Mouse (Mus musculus) limb, embryonic 12.5 days (tissue): ENCODE results near the gene Myo15b. TPM values are rescaled to one million over a fixed set of nuclear protein-coding genes. Genes with fewer than 3 reads are reported as not detected.

Experiments
- ATAC-seq: fragments of 200-750 bp; cut with Nextera tagmentation; 2 replicates; pipeline ENCODE4 v1.8.0; 2017; ENCODE audit warnings: low read depth, moderate TSS enrichment; ENCODE audit not compliant: insufficient number of reproducible peaks, insufficient read depth, low FRiP score, low TSS enrichment
- H3K27ac ChIP-seq: fragments of 300-500 bp; sonication (generic); 2 replicates; pipeline ENCODE4 v1.5.1; 2016; ENCODE audit warnings: mild to moderate bottlenecking, moderate library complexity
- H3K27me3 ChIP-seq: fragments of 300-500 bp; sonication (generic); 2 replicates; pipeline ENCODE4 v1.6.1; 2016; ENCODE audit warnings: mild to moderate bottlenecking, moderate library complexity
- H3K36me3 ChIP-seq: fragments of 300-500 bp; sonication (generic); 2 replicates; pipeline ENCODE4 v1.6.1; 2016; ENCODE audit warnings: mild to moderate bottlenecking, moderate library complexity
- H3K4me1 ChIP-seq: fragments of 300-500 bp; sonication (generic); replicated peaks from 2 replicates; pipeline ENCODE4 v1.6.1; 2016
- H3K4me2 ChIP-seq: fragments of 300-500 bp; sonication (generic); 2 replicates; pipeline ENCODE4 v1.6.1; 2016; ENCODE audit warnings: mild to moderate bottlenecking, moderate library complexity
- H3K4me3 ChIP-seq: fragments of 300-500 bp; sonication (generic); replicated peaks from 2 replicates; pipeline ENCODE4 v1.5.1; 2016; ENCODE audit warnings: mild to moderate bottlenecking
- H3K9ac ChIP-seq: fragments of 300-500 bp; sonication (generic); replicated peaks from 2 replicates; pipeline ENCODE4 v1.6.1; 2016; ENCODE audit warnings: mild to moderate bottlenecking, moderate library complexity
- H3K9me3 ChIP-seq: fragments of 300-500 bp; sonication (generic); 2 replicates; pipeline ENCODE4 v1.6.1; 2016; ENCODE audit warnings: mild to moderate bottlenecking, moderate library complexity
- WGBS: fragments of 180-500 bp; shearing (Covaris S2); methylation state at CpG from one replicate; pipeline ENCODE4 v1.1.7; 2016; 5-methylcytosine and 5-hydroxymethylcytosine counted together
- polyA plus RNA-seq: library from polyadenylated mRNA; unstranded; fragments of >200 nt; fragmentation: Nextera tagmentation; extraction: Ambion mirVana; gene quantifications from 2 replicates; pipeline ENCODE4 v1.2.1, GENCODE M21; 2016

Myo15b gene
- polyA plus RNA-seq, 1 experiment from 2014 or later: not detected

- no peak overlapping the region for H3K4me3 ChIP-seq
- H3K27me3 ChIP-seq: 0 out of 2 replicates have a peak, but pooled peaks cover 5% of the 10 kb centered on the region
- WGBS: 92% methylated on average over 3 of the region's 3 CpGs
- no peak overlapping the region for H3K27ac ChIP-seq
- H3K9me3 ChIP-seq: no peaks in the 10 kb centered on the region
- no peaks in the 10 kb centered on the region for H3K4me1 ChIP-seq
- ATAC-seq: no peak
- no peaks in the 10 kb centered on the region for H3K36me3 ChIP-seq
- no peak overlapping the region for H3K9ac ChIP-seq
- H3K4me2 ChIP-seq: no peak overlapping the region
These were observed 17.7 kb downstream of the Myo15b start for GRCm38 (mm10) chr11:115875935-115876334.

GRCm38 (mm10) chr11:115876438-115876837 is 18.2 kb downstream of the Myo15b start:
- Histone ChIP-seq H3K4me1 (no peaks in the 10 kb centered on the region), H3K4me3 (no peak overlapping the region), H3K27ac (no peak overlapping the region), H3K9ac (no peak overlapping the region), H3K4me2 (no peak overlapping the region), H3K27me3 (peaks cover 6% of the 10 kb centered on the region; the same call in 1 of the 2 replicates), H3K9me3 (no peaks in the 10 kb centered on the region), H3K36me3 (no peaks in the 10 kb centered on the region)
- 72% methylated on average over 5 of the region's 5 CpGs for WGBS
- ATAC-seq: no peak

- Histone ChIP-seq H3K4me1 (no peaks in the 10 kb centered on the region), H3K4me3 (no peak overlapping the region), H3K27ac (no peak overlapping the region), H3K27me3 (peaks cover 14% of the 10 kb centered on the region), H3K4me2 (no peak overlapping the region), H3K9ac (no peak overlapping the region), H3K9me3 (no peaks in the 10 kb centered on the region), H3K36me3 (no peaks in the 10 kb centered on the region)
- no peak for ATAC-seq
- 58% methylated on average over 6 of the region's 6 CpGs for WGBS
These were observed 19.1 kb downstream of the Myo15b start for GRCm38 (mm10) chr11:115877174-115877755.

- Histone ChIP-seq H3K4me2 (no peak overlapping the region), H3K4me3 (no peak overlapping the region), H3K9ac (no peak overlapping the region), H3K9me3 (no peaks in the 10 kb centered on the region), H3K36me3 (no peaks in the 10 kb centered on the region), H3K4me1 (no peaks in the 10 kb centered on the region), H3K27me3 (peaks cover 22% of the 10 kb centered on the region), H3K27ac (no peak overlapping the region)
- no peak for ATAC-seq
- WGBS: 76% methylated on average over 8 of the region's 8 CpGs
These were observed 19.9 kb downstream of the Myo15b start for GRCm38 (mm10) chr11:115878071-115878470.

GRCm38 (mm10) chr11:115881002-115881401 is 22.8 kb downstream of the Myo15b start:
- Histone ChIP-seq H3K27me3 (peaks cover 36% of the 10 kb centered on the region), H3K27ac (no peak overlapping the region), H3K9ac (no peak overlapping the region), H3K9me3 (no peaks in the 10 kb centered on the region), H3K4me2 (no peak overlapping the region), H3K36me3 (no peaks in the 10 kb centered on the region), H3K4me1 (0 out of 2 replicates have a peak, but pooled peaks cover 3% of the 10 kb centered on the region), H3K4me3 (no peak overlapping the region)
- WGBS: 30% methylated on average over 5 of the region's 5 CpGs
- no peak for ATAC-seq

- ATAC-seq: no peak
- peaks cover 36% of the 10 kb centered on the region for H3K27me3 ChIP-seq
- WGBS: 21% methylated on average over 17 of the region's 17 CpGs
- H3K4me1 ChIP-seq: 0 out of 2 replicates have a peak, but pooled peaks cover 3% of the 10 kb centered on the region
- no peak overlapping the region for H3K4me2 ChIP-seq
- H3K9ac ChIP-seq: no peak overlapping the region; the same call in 1 of the 2 replicates
- H3K4me3 ChIP-seq: no peak overlapping the region
- no peaks in the 10 kb centered on the region for H3K36me3 ChIP-seq
- no peak overlapping the region for H3K27ac ChIP-seq
- no peaks in the 10 kb centered on the region for H3K9me3 ChIP-seq
These were observed 25.0 kb downstream of the Myo15b start for GRCm38 (mm10) chr11:115883251-115883650.

- Histone ChIP-seq H3K27ac (no peak overlapping the region), H3K9me3 (no peaks in the 10 kb centered on the region), H3K27me3 (peaks cover 36% of the 10 kb centered on the region), H3K9ac (no peak overlapping the region), H3K4me3 (no peak overlapping the region), H3K4me2 (no peak overlapping the region), H3K36me3 (no peaks in the 10 kb centered on the region), H3K4me1 (0 out of 2 replicates have a peak, but pooled peaks cover 3% of the 10 kb centered on the region)
- ATAC-seq: no peak
- WGBS: 93% methylated on average over 3 of the region's 3 CpGs
These were observed 26.2 kb downstream of the Myo15b start for GRCm38 (mm10) chr11:115884361-115884760.

- H3K4me1 ChIP-seq: 0 out of 2 replicates have a peak, but pooled peaks cover 3% of the 10 kb centered on the region
- H3K4me3 ChIP-seq: no peak overlapping the region
- no peak overlapping the region for H3K4me2 ChIP-seq
- H3K36me3 ChIP-seq: no peaks in the 10 kb centered on the region
- H3K9ac ChIP-seq: no peak overlapping the region
- no peak for ATAC-seq
- H3K27ac ChIP-seq: no peak overlapping the region
- 71% methylated on average over 11 of the region's 11 CpGs for WGBS
- H3K27me3 ChIP-seq: peaks cover 36% of the 10 kb centered on the region
- no peaks in the 10 kb centered on the region for H3K9me3 ChIP-seq
These were observed 27.1 kb downstream of the Myo15b start for GRCm38 (mm10) chr11:115885281-115885680.

GRCm38 (mm10) chr11:115886446-115886845 is 28.2 kb downstream of the Myo15b start:
- 87% methylated on average over 11 of the region's 11 CpGs for WGBS
- H3K9me3 ChIP-seq: no peaks in the 10 kb centered on the region
- ATAC-seq: no peak
- H3K4me3 ChIP-seq: no peak overlapping the region
- no peak overlapping the region for H3K9ac ChIP-seq
- H3K27ac ChIP-seq: no peak overlapping the region
- H3K36me3 ChIP-seq: no peaks in the 10 kb centered on the region
- 0 out of 2 replicates have a peak, but pooled peaks cover 3% of the 10 kb centered on the region for H3K4me1 ChIP-seq
- no peak overlapping the region for H3K4me2 ChIP-seq
- H3K27me3 ChIP-seq: peaks cover 35% of the 10 kb centered on the region

GRCm38 (mm10) chr11:115888020-115888419 is 29.8 kb downstream of the Myo15b start:
- no peak overlapping the region for H3K4me3 ChIP-seq
- H3K9ac ChIP-seq: no peak overlapping the region
- no peaks in the 10 kb centered on the region for H3K9me3 ChIP-seq
- WGBS: 85% methylated on average over 5 of the region's 5 CpGs
- H3K27ac ChIP-seq: no peak overlapping the region
- H3K36me3 ChIP-seq: peaks cover 9% of the 10 kb centered on the region; the same call in 1 of the 2 replicates
- peaks cover 20% of the 10 kb centered on the region for H3K27me3 ChIP-seq
- ATAC-seq: no peak
- 0 out of 2 replicates have a peak, but pooled peaks cover 3% of the 10 kb centered on the region for H3K4me1 ChIP-seq
- H3K4me2 ChIP-seq: no peak overlapping the region

- Histone ChIP-seq H3K4me3 (no peak overlapping the region), H3K4me1 (no peaks in the 10 kb centered on the region), H3K9me3 (no peaks in the 10 kb centered on the region), H3K36me3 (peaks cover 21% of the 10 kb centered on the region), H3K27ac (no peak overlapping the region), H3K4me2 (no peak overlapping the region), H3K27me3 (peaks cover 8% of the 10 kb centered on the region), H3K9ac (no peak overlapping the region)
- WGBS: 77% methylated on average over 6 of the region's 6 CpGs
- ATAC-seq: no peak
These were observed 31.0 kb downstream of the Myo15b start for GRCm38 (mm10) chr11:115889159-115889558.

- WGBS: 61% methylated on average over 6 of the region's 6 CpGs
- Histone ChIP-seq H3K27me3 (no peaks in the 10 kb centered on the region), H3K9me3 (no peaks in the 10 kb centered on the region), H3K4me3 (no peak overlapping the region), H3K27ac (no peak overlapping the region), H3K36me3 (peaks cover 50% of the 10 kb centered on the region), H3K4me2 (no peak overlapping the region), H3K9ac (no peak overlapping the region), H3K4me1 (no peaks in the 10 kb centered on the region)
- no peak for ATAC-seq
These were observed 34.0 kb downstream of the Myo15b start for GRCm38 (mm10) chr11:115892213-115892612.
